Mouse (Mus musculus): ENCODE results near the gene Eno2. TPM values are rescaled to one million over a fixed set of nuclear protein-coding genes. Genes with fewer than 3 reads are reported as not detected.

The Eno2 gene
- total and polyA plus RNA-seq, 3 experiments: 20.8 to 24.6 (median 23.6) TPM

- TF ChIP-seq UBTF (IDR thresholded peaks at IDR 0.05; ENCODE audit: low read depth, low read length) (no peak), IRF4 (IDR thresholded peaks at IDR 0.05; ENCODE audit: low read depth, low read length) (peak; percentile 52; the same call in 1 of the 2 replicates), ZC3H11A (IDR thresholded peaks at IDR 0.05; ENCODE audit: low read depth, low read length) (no peak), ZNF384 (IDR thresholded peaks at IDR 0.05; ENCODE audit: low read depth, low read length) (no peak), PAX5 (IDR thresholded peaks at IDR 0.05; ENCODE audit: low read length) (no peak), KAT2A (IDR thresholded peaks at IDR 0.05; ENCODE audit: insufficient replicate concordance, low read length) (no peak), ZMIZ1 (IDR thresholded peaks at IDR 0.05; ENCODE audit: low read depth, low read length) (0 out of 2 replicates have a peak, but pooled peaks have one; percentile 48), POLR2AphosphoS2 (IDR thresholded peaks at IDR 0.05; ENCODE audit: low read depth, low read length) (no peak; the same call in 1 of the 2 replicates), JUND (conservative IDR thresholded peaks at IDR 0.05; ENCODE audit: low read depth, low read length) (no peak), MAZ (IDR thresholded peaks at IDR 0.05; ENCODE audit: low read depth, low read length) (peak; percentile 81), CTCF (conservative IDR thresholded peaks at IDR 0.05 in 1 of 2, IDR thresholded peaks at IDR 0.05 in 1 of 2; ENCODE audit: low read depth in 2 of 2, low read length in 2 of 2) (no peak), CHD2 (IDR thresholded peaks at IDR 0.05; ENCODE audit: low read length) (no peak), ELF1 (IDR thresholded peaks at IDR 0.05; ENCODE audit: low read depth, low read length) (peak; percentile 78), MAX (IDR thresholded peaks at IDR 0.05; ENCODE audit: low read length) (0 out of 2 replicates have a peak, but pooled peaks have one; percentile 39), TBP (conservative IDR thresholded peaks at IDR 0.05; ENCODE audit: low read depth, low read length) (peak; percentile 69), TCF12 (IDR thresholded peaks at IDR 0.05; ENCODE audit: low read depth, low read length) (peak; percentile 79), SIN3A (IDR thresholded peaks at IDR 0.05; ENCODE audit: low read length) (peak; percentile 58; the same call in 1 of the 2 replicates), ZKSCAN1 (IDR thresholded peaks at IDR 0.05; ENCODE audit: borderline replicate concordance, low read depth, low read length) (no peak)
Measured at GRCm38 (mm10) chr6:124782436-124782835, 13.0 kb upstream of the Eno2 start (continued).

- peaks cover 6 to 11% of the 10 kb centered on the region in 2 experiments; a peak in 3 of 4 replicates for H3K4me1 ChIP-seq (ENCODE audit: control insufficient read depth in 1 of 2, insufficient read depth in 2 of 2)
- H3K9ac ChIP-seq (ENCODE audit: insufficient read depth, low read depth): no peak overlapping the region
- no peaks in the 10 kb centered on the region for H3K36me3 ChIP-seq (replicated peaks in 1 of 2; ENCODE audit: control insufficient read depth in 1 of 2, insufficient read depth in 1 of 2, low read length in 1 of 2)
- H3K27ac ChIP-seq (ENCODE audit: insufficient read depth, low read depth): no peak overlapping the region
- H3K9me3 ChIP-seq (replicated peaks; ENCODE audit: low read length): peaks cover 5% of the 10 kb centered on the region
- TF ChIP-seq MXI1 (IDR thresholded peaks at IDR 0.05; ENCODE audit: low read depth, low read length) (no peak), MAZ (IDR thresholded peaks at IDR 0.05; ENCODE audit: low read depth, low read length) (no peak), NELFE (IDR thresholded peaks at IDR 0.05; ENCODE audit: low read depth, low read length) (no peak), EP300 (IDR thresholded peaks at IDR 0.05; ENCODE audit: low read length) (no peak), MYC (IDR thresholded peaks at IDR 0.05; ENCODE audit: low read depth, low read length) (no peak), MAX (IDR thresholded peaks at IDR 0.05; ENCODE audit: low read length) (no peak), JUN (IDR thresholded peaks at IDR 0.05; ENCODE audit: insufficient read depth, low read depth, low read length) (no peak), NRF1 (IDR thresholded peaks at IDR 0.05; ENCODE audit: low read depth, low read length) (no peak), ZNF384 (IDR thresholded peaks at IDR 0.05; ENCODE audit: low read depth, low read length) (no peak), USF1 (IDR thresholded peaks at IDR 0.05; ENCODE audit: low read depth, low read length) (no peak), CHD1 (IDR thresholded peaks at IDR 0.05; ENCODE audit: low read depth, low read length) (no peak), KAT2A (IDR thresholded peaks at IDR 0.05; ENCODE audit: insufficient replicate concordance, low read length) (no peak), HCFC1 (IDR thresholded peaks at IDR 0.05; ENCODE audit: low read depth, low read length) (no peak), BHLHE40 (IDR thresholded peaks at IDR 0.05; ENCODE audit: low read depth, low read length) (no peak), IRF4 (IDR thresholded peaks at IDR 0.05; ENCODE audit: low read depth, low read length) (no peak)
- DNase-seq (ENCODE audit: extremely low read depth): no peak
- dilution Hi-C loops (cut with MboI; ENCODE audit: extremely low pct_ligation_motif_present, extremely low pct_unique_long_range_greater_than_20kb, low sequenced_read_pairs) (no loop called here), in situ Hi-C loops (cut with MboI; ENCODE audit: low pct_ligation_motif_present, low pct_unique_long_range_greater_than_20kb, low sequenced_read_pairs) (no loop called here)
- no peak overlapping the region for H3K4me3 ChIP-seq (replicated peaks in 1 of 3; ENCODE audit: low read depth in 2 of 3, low read length in 2 of 3, poor library complexity in 1 of 3)
- H3K4me2 ChIP-seq (ENCODE audit: insufficient read depth, low read depth, poor library complexity, severe bottlenecking): no peak overlapping the region
- peaks cover 9% of the 10 kb centered on the region for H3K27me3 ChIP-seq (replicated peaks)
- H3K79me2 ChIP-seq (replicated peaks; ENCODE audit: control insufficient read depth, extremely low read depth, insufficient read depth, poor library complexity, severe bottlenecking): no peaks in the 10 kb centered on the region
Measured at GRCm38 (mm10) chr6:124780917-124781316, 11.4 kb upstream of the Eno2 start.
